Mouse (Mus musculus): ENCODE data around the gene Rab5b. TPM values are rescaled to one million over a fixed set of nuclear protein-coding genes. Genes with fewer than 3 reads are reported as not detected.

Rab5b gene
- polyA plus RNA-seq, 1 experiment from 2014 or later: 95.6 TPM

- H3K27me3 ChIP-seq (ENCODE audit: control insufficient read depth, insufficient read depth, low read length): no peaks in the 10 kb centered on the region
- WGBS: 92% methylated on average over 1 of the region's 1 CpGs
These were observed 39.3 kb downstream of the Rab5b start for GRCm38 (mm10) chr10:128656731-128657130.

GRCm38 (mm10) chr10:128655254-128655653 is 40.8 kb downstream of the Rab5b start:
- Histone ChIP-seq H3K9me3 (ENCODE audit: control insufficient read depth, low read length) (no peaks in the 10 kb centered on the region), H3K4me1 (replicated peaks; ENCODE audit: control insufficient read depth, insufficient read depth, low read length) (no peaks in the 10 kb centered on the region), H3K27me3 (ENCODE audit: control insufficient read depth, insufficient read depth, low read length) (no peaks in the 10 kb centered on the region), H3K9ac (no peak overlapping the region), H3K4me2 (replicated peaks) (no peak overlapping the region), H3K27ac (no peak overlapping the region), H3K4me3 (replicated peaks; ENCODE audit: low read length) (no peak overlapping the region), H3K36me3 (replicated peaks; ENCODE audit: control insufficient read depth, insufficient read depth) (no peaks in the 10 kb centered on the region)
- ATAC-seq (ENCODE audit: low FRiP score) (no peak), DNase-seq (ENCODE audit: low spot score) (no peak)
- 90% methylated on average over 3 of the region's 3 CpGs for WGBS

More at GRCm38 (mm10) chr10:128656731-128657130, 39.3 kb downstream of the Rab5b start:
- no peaks in the 10 kb centered on the region for H3K4me1 ChIP-seq (replicated peaks; ENCODE audit: control insufficient read depth, insufficient read depth, low read length)
- no peak overlapping the region for H3K4me3 ChIP-seq (replicated peaks; ENCODE audit: low read length)
- H3K36me3 ChIP-seq (replicated peaks; ENCODE audit: control insufficient read depth, insufficient read depth): no peaks in the 10 kb centered on the region
- H3K27ac ChIP-seq: no peak overlapping the region
- no peaks in the 10 kb centered on the region for H3K9me3 ChIP-seq (ENCODE audit: control insufficient read depth, low read length)
- H3K4me2 ChIP-seq (replicated peaks): no peak overlapping the region
- H3K9ac ChIP-seq: no peak overlapping the region
- DNase-seq (ENCODE audit: low spot score) (no peak), ATAC-seq (ENCODE audit: low FRiP score) (no peak)

GRCm38 (mm10) chr10:128653866-128654265 is 42.2 kb downstream of the Rab5b start:
- H3K4me1 ChIP-seq (replicated peaks; ENCODE audit: control insufficient read depth, insufficient read depth, low read length): no peaks in the 10 kb centered on the region
- no peak overlapping the region for H3K4me2 ChIP-seq (replicated peaks)
- H3K4me3 ChIP-seq (replicated peaks; ENCODE audit: low read length): no peak overlapping the region
- H3K9ac ChIP-seq: no peak overlapping the region
- H3K27ac ChIP-seq: no peak overlapping the region
- H3K36me3 ChIP-seq (replicated peaks; ENCODE audit: control insufficient read depth, insufficient read depth): no peaks in the 10 kb centered on the region
- 74% methylated on average over 4 of the region's 4 CpGs for WGBS
- DNase-seq (ENCODE audit: low spot score) (no peak), ATAC-seq (ENCODE audit: low FRiP score) (no peak)
- no peaks in the 10 kb centered on the region for H3K9me3 ChIP-seq (ENCODE audit: control insufficient read depth, low read length)
- no peaks in the 10 kb centered on the region for H3K27me3 ChIP-seq (ENCODE audit: control insufficient read depth, insufficient read depth, low read length)

- Histone ChIP-seq H3K4me2 (replicated peaks) (peak overlapping the region; percentile 67), H3K4me1 (replicated peaks; ENCODE audit: control insufficient read depth, insufficient read depth, low read length) (peaks cover 28% of the 10 kb centered on the region), H3K9me3 (ENCODE audit: control insufficient read depth, low read length) (no peaks in the 10 kb centered on the region), H3K9ac (peak overlapping the region; percentile 68), H3K27me3 (ENCODE audit: control insufficient read depth, insufficient read depth, low read length) (no peaks in the 10 kb centered on the region), H3K36me3 (replicated peaks; ENCODE audit: control insufficient read depth, insufficient read depth) (peaks cover 16% of the 10 kb centered on the region; the same call in 1 of the 2 replicates), H3K27ac (peak overlapping the region; percentile 94), H3K4me3 (replicated peaks; ENCODE audit: low read length) (peak overlapping the region; percentile 50)
- WGBS: 4% methylated on average over 10 of the region's 13 CpGs
- ATAC-seq (ENCODE audit: low FRiP score) (peak; percentile 84), DNase-seq (ENCODE audit: low spot score) (peak; percentile 75)
These were observed 49.6 kb downstream of the Rab5b start for GRCm38 (mm10) chr10:128646139-128647089.

- no peaks in the 10 kb centered on the region for H3K27me3 ChIP-seq (ENCODE audit: control insufficient read depth, insufficient read depth, low read length)
- DNase-seq (ENCODE audit: low spot score) (peak; percentile 54), ATAC-seq (ENCODE audit: low FRiP score) (peak; percentile 79)
- H3K4me1 ChIP-seq (replicated peaks; ENCODE audit: control insufficient read depth, insufficient read depth, low read length): peaks cover 28% of the 10 kb centered on the region
- peak within 1 kb of the TSS; percentile 50 for H3K4me3 ChIP-seq (replicated peaks; ENCODE audit: low read length)
- peak within 1 kb of the TSS; percentile 71 for H3K9ac ChIP-seq
- H3K27ac ChIP-seq: peak within 1 kb of the TSS; percentile 94
- H3K4me2 ChIP-seq (replicated peaks): peak within 1 kb of the TSS; percentile 67
- WGBS: 1% methylated on average over 35 of the region's 36 CpGs
- H3K36me3 ChIP-seq (replicated peaks; ENCODE audit: control insufficient read depth, insufficient read depth): peaks cover 26% of the 10 kb centered on the region
- no peaks in the 10 kb centered on the region for H3K9me3 ChIP-seq (ENCODE audit: control insufficient read depth, low read length)
These were observed 50.7 kb downstream of the Rab5b start, which contains the start of gene Ikzf4 for GRCm38 (mm10) chr10:128645111-128646011. TSS of gene Ikzf4 (minus strand) at chr10:128645991.

- Histone ChIP-seq H3K27ac (no peak overlapping the region), H3K36me3 (replicated peaks; ENCODE audit: control insufficient read depth, insufficient read depth) (peaks cover 48% of the 10 kb centered on the region), H3K4me1 (replicated peaks; ENCODE audit: control insufficient read depth, insufficient read depth, low read length) (peaks cover 28% of the 10 kb centered on the region), H3K4me2 (replicated peaks) (no peak overlapping the region), H3K27me3 (ENCODE audit: control insufficient read depth, insufficient read depth, low read length) (no peaks in the 10 kb centered on the region), H3K4me3 (replicated peaks; ENCODE audit: low read length) (no peak overlapping the region), H3K9me3 (ENCODE audit: control insufficient read depth, low read length) (no peaks in the 10 kb centered on the region), H3K9ac (0 out of 2 replicates have a peak overlapping the region, but pooled peaks have one; percentile 20)
- ATAC-seq (ENCODE audit: low FRiP score): no peak
- WGBS: 88% methylated on average over 6 of the region's 6 CpGs
- DNase-seq (ENCODE audit: low spot score): no peak
These were observed 53.3 kb downstream of the Rab5b start for GRCm38 (mm10) chr10:128642749-128643148.

GRCm38 (mm10) chr10:128641871-128642270 is 54.2 kb downstream of the Rab5b start:
- Histone ChIP-seq H3K9me3 (ENCODE audit: control insufficient read depth, low read length) (no peaks in the 10 kb centered on the region), H3K36me3 (replicated peaks; ENCODE audit: control insufficient read depth, insufficient read depth) (peaks cover 55% of the 10 kb centered on the region), H3K27ac (no peak overlapping the region), H3K4me1 (replicated peaks; ENCODE audit: control insufficient read depth, insufficient read depth, low read length) (peaks cover 28% of the 10 kb centered on the region), H3K9ac (no peak overlapping the region), H3K4me2 (replicated peaks) (no peak overlapping the region), H3K27me3 (ENCODE audit: control insufficient read depth, insufficient read depth, low read length) (no peaks in the 10 kb centered on the region), H3K4me3 (replicated peaks; ENCODE audit: low read length) (no peak overlapping the region)
- no peak for DNase-seq (ENCODE audit: low spot score)
- 76% methylated on average over 7 of the region's 7 CpGs for WGBS
- no peak for ATAC-seq (ENCODE audit: low FRiP score)

GRCm38 (mm10) chr10:128640891-128641290 is 55.2 kb downstream of the Rab5b start:
- no peak for DNase-seq (ENCODE audit: low spot score)
- no peak overlapping the region for H3K4me3 ChIP-seq (replicated peaks; ENCODE audit: low read length)

GRCm38 (mm10) chr10:128639999-128640398 is 56.1 kb downstream of the Rab5b start:
- WGBS: 92% methylated on average over 14 of the region's 14 CpGs
- H3K36me3 ChIP-seq (replicated peaks; ENCODE audit: control insufficient read depth, insufficient read depth): peaks cover 74% of the 10 kb centered on the region
- H3K27ac ChIP-seq: no peak overlapping the region

More at GRCm38 (mm10) chr10:128640891-128641290, 55.2 kb downstream of the Rab5b start:
- Histone ChIP-seq H3K9me3 (ENCODE audit: control insufficient read depth, low read length) (no peaks in the 10 kb centered on the region), H3K36me3 (replicated peaks; ENCODE audit: control insufficient read depth, insufficient read depth) (peaks cover 65% of the 10 kb centered on the region), H3K27me3 (ENCODE audit: control insufficient read depth, insufficient read depth, low read length) (no peaks in the 10 kb centered on the region), H3K4me1 (replicated peaks; ENCODE audit: control insufficient read depth, insufficient read depth, low read length) (peaks cover 23% of the 10 kb centered on the region), H3K27ac (no peak overlapping the region), H3K9ac (no peak overlapping the region), H3K4me2 (replicated peaks) (no peak overlapping the region)
- no peak for ATAC-seq (ENCODE audit: low FRiP score)
- 91% methylated on average over 15 of the region's 15 CpGs for WGBS

More at GRCm38 (mm10) chr10:128639999-128640398, 56.1 kb downstream of the Rab5b start:
- Histone ChIP-seq H3K27me3 (ENCODE audit: control insufficient read depth, insufficient read depth, low read length) (no peaks in the 10 kb centered on the region), H3K4me3 (replicated peaks; ENCODE audit: low read length) (no peak overlapping the region), H3K4me1 (replicated peaks; ENCODE audit: control insufficient read depth, insufficient read depth, low read length) (peaks cover 23% of the 10 kb centered on the region), H3K4me2 (replicated peaks) (no peak overlapping the region), H3K9me3 (ENCODE audit: control insufficient read depth, low read length) (no peaks in the 10 kb centered on the region), H3K9ac (no peak overlapping the region)
- DNase-seq (ENCODE audit: low spot score) (no peak), ATAC-seq (ENCODE audit: low FRiP score) (no peak)

Measured in hindbrain, embryonic 14.5 days (tissue).